Mouse (Mus musculus) spleen, adult 18-20 months (tissue): ENCODE data around the gene Map3k14.

Experiments used
- DNase-seq, 2 experiments: peaks; one replicate each; pipeline ENCODE4 v3.0.0; 2022; ENCODE audit warnings: mixed read lengths in 2 of 2

The Map3k14 gene

GRCm38 (mm10) chr11:103201664-103202063 is 65.6 kb downstream of the Map3k14 start:
- no peak for DNase-seq

GRCm38 (mm10) chr11:103198911-103199803 is 68.1 kb downstream of the Map3k14 start:
- no peak for DNase-seq

GRCm38 (mm10) chr11:103198339-103198738 is 68.9 kb downstream of the Map3k14 start:
- no peak for DNase-seq

GRCm38 (mm10) chr11:103197340-103197739 is 69.9 kb downstream of the Map3k14 start:
- DNase-seq, result no peak

- no peak for DNase-seq
These were observed 71.6 kb downstream of the Map3k14 start for GRCm38 (mm10) chr11:103195656-103196055.

GRCm38 (mm10) chr11:103195236-103195635 is 72.0 kb downstream of the Map3k14 start:
- no peak for DNase-seq

GRCm38 (mm10) chr11:103193825-103194168 is 73.5 kb downstream of the Map3k14 start:
- DNase-seq, result no peak

- DNase-seq, result no peak
These were observed 74.1 kb downstream of the Map3k14 start for GRCm38 (mm10) chr11:103192956-103193824.

GRCm38 (mm10) chr11:103192230-103192955 is 74.9 kb downstream of the Map3k14 start:
- DNase-seq, result no peak

- DNase-seq, result peak; percentile 22 to 67
These were observed 82.4 kb downstream of the Map3k14 start for GRCm38 (mm10) chr11:103184891-103185290.

- no peak for DNase-seq
These were observed 85.4 kb downstream of the Map3k14 start for GRCm38 (mm10) chr11:103181911-103182310.

- DNase-seq, result no peak
These were observed 85.9 kb downstream of the Map3k14 start for GRCm38 (mm10) chr11:103181349-103181748.

GRCm38 (mm10) chr11:103180426-103180825 is 86.8 kb downstream of the Map3k14 start:
- no peak for DNase-seq

GRCm38 (mm10) chr11:103178748-103179147 is 88.5 kb downstream of the Map3k14 start:
- no peak for DNase-seq

GRCm38 (mm10) chr11:103177815-103178485 is 89.3 kb downstream of the Map3k14 start:
- no peak for DNase-seq

GRCm38 (mm10) chr11:103177216-103177615 is 90.1 kb downstream of the Map3k14 start:
- no peak for DNase-seq

GRCm38 (mm10) chr11:103176510-103176909 is 90.8 kb downstream of the Map3k14 start:
- no peak for DNase-seq

GRCm38 (mm10) chr11:103175688-103176442 is 91.4 kb downstream of the Map3k14 start:
- DNase-seq, result no peak

GRCm38 (mm10) chr11:103174891-103175391 is 92.3 kb downstream of the Map3k14 start:
- peak; percentile 83 to 93 for DNase-seq

GRCm38 (mm10) chr11:103174411-103174832 is 92.8 kb downstream of the Map3k14 start:
- DNase-seq, result no peak

GRCm38 (mm10) chr11:103173771-103174344 is 93.4 kb downstream of the Map3k14 start:
- no peak for DNase-seq
